Mouse (Mus musculus) heart, postnatal 14 days (tissue): ENCODE data around the gene Psmb10. TPM values are rescaled to one million over a fixed set of nuclear protein-coding genes. Genes with fewer than 3 reads are reported as not detected.

Experiments used
- DNase-seq, 2 experiments: peaks; one replicate each; pipeline ENCODE4 v3.0.0; 2021 to 2022
- intact Hi-C: fragments of 180-260 bp; cut with DNase I; formaldehyde crosslinking; loops from one replicate; pipeline ENCODE4 v1.15.1; 2025
- microRNA-seq, 2 experiments: library from miRNA; unstranded; fragments of <30 nt; microRNA quantifications; one replicate each; pipeline ENCODE4 v1.2.0; 2021 to 2022
- total RNA-seq, 2 experiments: library from RNA; stranded (reverse); gene quantifications; 2 replicates each; pipeline ENCODE4 v1.2.3; 2021

Gene Psmb10
- total RNA-seq, 2 experiments from 2014 or later = 57.6 to 66.5 TPM

- intact Hi-C loops = loop anchor here (5.0 kb wide), 1 partner anchor 33 kb away; the partner anchor contains the start of gene Thap11
- no peak for DNase-seq
These were observed 48.3 kb downstream of the Psmb10 start for GRCm38 (mm10) chr8:105889756-105890465.

Small RNAs within 50 kb of the gene (microRNA-seq; reads per million reads assigned to microRNA genes)
- 0 to 0.27 reads per million in 2 experiments for gene Mir7074

Other genes with a start within 250 kb of the Psmb10 start
- gene Acd, start 237.3 kb downstream of the Psmb10 start, total RNA-seq = 10 to 100 TPM; 13.8 to 16.9 TPM
- 1 to 10 TPM; 7.8 to 9.1 TPM for gene Pard6a, start 237.3 kb downstream of the Psmb10 start, total RNA-seq
- not detected for gene 4933405L10Rik, start 230.8 kb downstream of the Psmb10 start, total RNA-seq
- 1 to 10 TPM; 2.4 to 2.5 TPM for gene Enkd1, start 230.2 kb downstream of the Psmb10 start, total RNA-seq
- 1 to 10 TPM; 3.6 to 3.7 TPM for gene Gfod2, start 179.8 kb downstream of the Psmb10 start, total RNA-seq
- 10 to 100 TPM; 23.1 to 24.7 TPM for gene Ranbp10, start 111.1 kb downstream of the Psmb10 start, total RNA-seq
- gene Tsnaxip1, start 110.7 kb downstream of the Psmb10 start, total RNA-seq = under 1 TPM in 1 of 2 experiments, not detected in 1; 0.38 TPM
- 1 to 10 TPM; 3.2 to 4.2 TPM for gene Cenpt, start 85.2 kb downstream of the Psmb10 start, total RNA-seq
- 10 to 100 TPM; 27.5 to 29.1 TPM for gene Thap11, start 83.3 kb downstream of the Psmb10 start, total RNA-seq
- 10 to 100 TPM; 27.2 to 34.3 TPM for gene Nutf2, start 77.9 kb downstream of the Psmb10 start, total RNA-seq
- gene Edc4, start 57.6 kb downstream of the Psmb10 start, total RNA-seq = 10 to 100 TPM; 26.8 to 28.4 TPM
- gene Nrn1l, start 44.9 kb downstream of the Psmb10 start, total RNA-seq = under 1 TPM in 1 of 2 experiments, not detected in 1; 0.54 TPM
- 10 to 100 TPM; 16.9 to 17.6 TPM for gene Pskh1, start 38.0 kb downstream of the Psmb10 start, total RNA-seq
- under 1 TPM; 0.46 to 0.55 TPM for gene Ctrl, start 4.6 kb downstream of the Psmb10 start, total RNA-seq
- 1 to 10 TPM; 1.0 to 1.3 TPM for gene Lcat, start 4.9 kb upstream of the Psmb10 start, total RNA-seq
- 10 to 100 TPM; 50.8 to 52.0 TPM for gene Slc12a4, start 27.7 kb upstream of the Psmb10 start, total RNA-seq
- not detected for gene Dpep3, start 41.0 kb upstream of the Psmb10 start, total RNA-seq
- 1 to 10 TPM; 7.4 to 7.8 TPM for gene Dus2, start 52.9 kb upstream of the Psmb10 start, total RNA-seq
- gene Dpep2nb, start 67.5 kb upstream of the Psmb10 start, total RNA-seq = not detected
- 1 to 10 TPM; 9.5 to 9.9 TPM for gene Ddx28, start 73.4 kb upstream of the Psmb10 start, total RNA-seq
- gene Nfatc3, start 120.4 kb upstream of the Psmb10 start, total RNA-seq = 10 to 100 TPM; 22.0 to 29.4 TPM
- gene Esrp2, start 198.5 kb upstream of the Psmb10 start, total RNA-seq = 1 to 10 TPM in 1 of 2 experiments, under 1 TPM in 1; 0.45 to 1.0 TPM
- 1 to 10 TPM; 5.5 to 8.1 TPM for gene Pla2g15, start 212.0 kb upstream of the Psmb10 start, total RNA-seq
- 10 to 100 TPM; 12.2 to 13.8 TPM for gene Slc7a6, start 230.4 kb upstream of the Psmb10 start, total RNA-seq